Mouse (Mus musculus) ovary, adult 18-20 months (tissue): Measurements from ENCODE around the gene Cabcoco1.

Source experiments
- DNase-seq: peaks from one replicate; pipeline ENCODE4 v3.0.0; 2022; ENCODE audit warnings: low spot score, mixed read lengths

Cabcoco1 gene

GRCm38 (mm10) chr10:68507741-68508140 lies 34.0 kb downstream of the Cabcoco1 start:
- no peak for DNase-seq

- DNase-seq = no peak
These were observed 35.5 kb downstream of the Cabcoco1 start for GRCm38 (mm10) chr10:68506242-68506641.

- DNase-seq = no peak
These were observed 37.0 kb downstream of the Cabcoco1 start for GRCm38 (mm10) chr10:68504586-68505152.

- DNase-seq = no peak
These were observed 40.6 kb downstream of the Cabcoco1 start for GRCm38 (mm10) chr10:68501067-68501466.

GRCm38 (mm10) chr10:68495246-68495645 lies 46.5 kb downstream of the Cabcoco1 start:
- no peak for DNase-seq

- DNase-seq = no peak
These were observed 50.1 kb downstream of the Cabcoco1 start for GRCm38 (mm10) chr10:68491557-68491956.

- DNase-seq = no peak
These were observed 50.9 kb downstream of the Cabcoco1 start for GRCm38 (mm10) chr10:68490781-68491180.

GRCm38 (mm10) chr10:68472799-68473198 lies 68.9 kb downstream of the Cabcoco1 start:
- no peak for DNase-seq

GRCm38 (mm10) chr10:68465737-68466327 lies 75.9 kb downstream of the Cabcoco1 start:
- DNase-seq = no peak

- peak; percentile 43 for DNase-seq
These were observed 76.8 kb downstream of the Cabcoco1 start for GRCm38 (mm10) chr10:68464943-68465342.

- no peak for DNase-seq
These were observed 81.9 kb downstream of the Cabcoco1 start for GRCm38 (mm10) chr10:68459784-68460183.

GRCm38 (mm10) chr10:68457019-68457418 lies 84.7 kb downstream of the Cabcoco1 start:
- no peak for DNase-seq

GRCm38 (mm10) chr10:68454541-68454940 lies 87.2 kb downstream of the Cabcoco1 start:
- no peak for DNase-seq

- DNase-seq = no peak
These were observed 94.9 kb downstream of the Cabcoco1 start for GRCm38 (mm10) chr10:68446797-68447125.

- no peak for DNase-seq
These were observed 95.6 kb downstream of the Cabcoco1 start for GRCm38 (mm10) chr10:68445876-68446796.

- no peak for DNase-seq
These were observed 96.4 kb downstream of the Cabcoco1 start for GRCm38 (mm10) chr10:68445244-68445811.

- no peak for DNase-seq
These were observed 97.2 kb downstream of the Cabcoco1 start for GRCm38 (mm10) chr10:68444361-68445114.

GRCm38 (mm10) chr10:68443132-68443531 lies 98.6 kb downstream of the Cabcoco1 start:
- DNase-seq = no peak

GRCm38 (mm10) chr10:68442713-68443112 lies 99.0 kb downstream of the Cabcoco1 start:
- DNase-seq = no peak

- DNase-seq = no peak
These were observed 99.6 kb downstream of the Cabcoco1 start for GRCm38 (mm10) chr10:68441931-68442662.

- no peak for DNase-seq
These were observed 101.2 kb downstream of the Cabcoco1 start for GRCm38 (mm10) chr10:68440515-68440914.
